Mouse (Mus musculus): ENCODE measurements around the gene Acot7. TPM values are rescaled to one million over a fixed set of nuclear protein-coding genes. Genes with fewer than 3 reads are reported as not detected.

Gene Acot7
- polyA plus RNA-seq, 1 experiment: 118 TPM

DNA sequence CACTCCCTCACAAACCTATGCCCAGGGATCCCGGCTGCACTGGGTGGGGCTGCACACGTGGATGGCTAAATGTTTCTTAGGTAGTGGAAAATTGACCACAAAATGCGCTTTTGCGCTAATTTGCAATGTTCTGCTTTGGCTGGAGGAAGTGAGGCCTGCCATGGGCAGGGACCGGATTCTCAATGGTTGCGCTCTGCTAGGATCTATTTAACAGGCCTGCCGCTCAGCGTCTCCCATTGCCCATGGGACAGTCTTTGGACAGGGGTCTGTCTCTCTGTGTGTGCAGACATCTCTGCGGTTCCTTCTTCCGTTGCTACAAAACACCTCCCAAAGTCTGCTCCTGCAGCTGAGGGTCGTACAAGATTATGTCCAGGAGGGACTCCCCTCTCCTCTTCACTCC is 113.1 kb downstream of the Acot7 start:
- 31% methylated on average over 11 of the region's 11 CpGs for WGBS
- no peak for DNase-seq
- no peak overlapping the region for H3K4me3 ChIP-seq (replicated peaks; ENCODE audit: extremely low read depth, low read depth, low read length)

DNA sequence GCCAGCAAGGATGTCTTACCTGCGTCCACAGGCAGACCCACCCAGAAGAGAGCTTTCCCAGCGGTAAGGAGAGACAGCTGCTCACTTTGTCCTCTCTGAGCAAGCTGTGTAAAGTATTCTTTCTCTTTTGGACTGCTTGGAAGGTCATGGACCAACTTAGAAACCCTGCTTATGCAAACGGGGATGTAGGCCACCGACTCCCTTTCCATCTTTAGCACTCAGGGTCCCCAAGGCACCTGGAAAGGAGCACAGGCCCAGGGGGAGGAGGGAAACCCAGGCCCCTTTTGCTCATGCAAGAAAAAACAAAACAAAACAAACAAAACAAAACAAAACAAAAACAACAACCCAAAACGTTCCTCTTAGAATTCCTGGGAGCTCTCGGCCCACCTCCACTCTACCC is 113.6 kb downstream of the Acot7 start, which contains the start of gene Hes3:
Hes3 (minus strand) TSS at position 101 of the 400 bp plus-strand sequence.
- DNase-seq: no peak
- Histone ChIP-seq H3K4me1 (ENCODE audit: control insufficient read depth, insufficient read depth, low read length) (peaks cover 2% of the 10 kb centered on the region; the same call in 1 of the 2 replicates), H3K4me3 (replicated peaks; ENCODE audit: extremely low read depth, low read depth, low read length) (no peak within 1 kb of the TSS)
- TF ChIP-seq POLR2A (IDR thresholded peaks at IDR 0.05; ENCODE audit: borderline replicate concordance, extremely low read depth, low read depth, low read length): no peak
- no peak for TF ChIP-seq CTCF (IDR thresholded peaks at IDR 0.05; ENCODE audit: insufficient read depth, low read length)
- 40% methylated on average over 6 of the region's 6 CpGs for WGBS

More for the DNA sequence above, 113.1 kb downstream of the Acot7 start:
- TF ChIP-seq CTCF (IDR thresholded peaks at IDR 0.05; ENCODE audit: insufficient read depth, low read length) (no peak), POLR2A (IDR thresholded peaks at IDR 0.05; ENCODE audit: borderline replicate concordance, extremely low read depth, low read depth, low read length) (no peak)
- no peaks in the 10 kb centered on the region for H3K4me1 ChIP-seq (ENCODE audit: control insufficient read depth, insufficient read depth, low read length)

DNA sequence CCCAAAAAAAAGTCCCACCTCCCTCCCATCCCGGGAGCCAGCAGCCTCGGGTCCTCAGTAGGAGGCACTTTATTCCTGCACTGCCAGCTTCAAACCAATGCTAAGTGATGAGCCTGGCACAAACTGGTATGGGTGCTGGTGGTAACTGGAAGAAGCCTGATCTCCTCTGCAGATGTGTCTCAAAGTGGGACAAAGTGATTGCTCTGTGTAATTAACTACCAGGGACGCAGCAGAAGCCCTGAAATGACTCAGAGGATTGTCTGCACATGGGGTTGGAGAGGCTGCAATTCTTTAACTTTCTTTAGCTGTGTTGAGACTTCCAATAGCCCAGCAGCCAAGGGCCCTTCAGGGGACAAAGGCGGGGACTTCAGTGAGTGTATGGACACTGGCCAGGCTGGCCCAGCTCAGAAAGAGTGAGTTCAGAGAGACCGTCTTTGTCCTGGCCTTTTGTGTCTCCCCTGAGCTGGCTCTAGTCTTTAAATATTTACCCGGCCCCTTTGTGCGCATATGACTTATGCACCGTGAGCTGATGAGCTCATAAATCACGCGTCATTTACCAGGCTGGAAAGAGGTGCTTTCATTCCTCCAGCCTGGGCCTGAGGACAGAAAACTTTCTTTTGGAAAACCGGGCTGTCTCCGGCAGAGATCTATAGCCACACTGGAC is 114.3 kb downstream of the Acot7 start:
- TF ChIP-seq POLR2A (IDR thresholded peaks at IDR 0.05; ENCODE audit: borderline replicate concordance, extremely low read depth, low read depth, low read length) (no peak), CTCF (IDR thresholded peaks at IDR 0.05; ENCODE audit: insufficient read depth, low read length) (no peak)
- H3K4me3 ChIP-seq (replicated peaks; ENCODE audit: extremely low read depth, low read depth, low read length): no peak overlapping the region
- H3K4me1 ChIP-seq (ENCODE audit: control insufficient read depth, insufficient read depth, low read length): peaks cover 2% of the 10 kb centered on the region; the same call in 1 of the 2 replicates
- 30% methylated on average over 12 of the region's 12 CpGs for WGBS
- DNase-seq: no peak

DNA sequence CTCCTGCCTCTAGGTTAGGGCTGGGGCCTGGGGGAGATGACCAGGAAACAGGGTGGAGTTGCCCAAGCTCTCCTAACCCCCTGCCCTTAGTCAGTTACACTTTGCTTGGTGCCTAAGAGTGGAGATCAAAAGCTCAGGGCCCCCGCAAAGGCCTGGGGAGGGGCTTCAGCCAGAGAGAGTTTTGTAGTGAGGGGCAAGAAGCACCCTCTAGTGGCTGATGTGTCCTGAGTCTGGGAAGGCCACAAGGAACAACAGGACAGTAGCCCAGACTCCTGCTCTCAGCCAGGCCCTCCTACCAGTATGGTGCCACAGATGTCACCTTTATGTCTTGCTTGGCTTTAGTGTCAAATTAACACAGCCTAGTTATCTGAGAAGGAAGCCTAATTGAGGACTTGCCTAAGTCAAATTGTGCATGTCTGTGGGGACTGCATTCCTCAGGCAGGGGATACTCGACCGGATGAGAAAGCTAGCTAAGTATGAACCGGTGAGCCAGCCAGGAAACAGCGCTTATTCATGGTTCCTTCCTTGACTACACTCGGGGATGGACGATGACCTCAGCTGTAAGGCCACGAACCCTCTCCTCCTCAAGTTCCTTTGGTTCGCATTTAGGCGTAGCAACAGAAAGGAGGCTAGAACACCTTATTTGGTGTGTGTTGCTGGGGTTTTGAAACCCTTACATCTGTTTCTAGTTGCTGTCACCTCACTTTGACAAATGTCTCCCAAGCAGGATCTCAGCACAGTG is 116.4 kb downstream of the Acot7 start:
- Histone ChIP-seq H3K4me1 (ENCODE audit: control insufficient read depth, insufficient read depth, low read length) (peaks cover 7% of the 10 kb centered on the region; the same call in 1 of the 2 replicates), H3K4me3 (replicated peaks; ENCODE audit: extremely low read depth, low read depth, low read length) (no peak overlapping the region)
- 33% methylated on average over 10 of the region's 10 CpGs for WGBS
- no peak for TF ChIP-seq POLR2A (IDR thresholded peaks at IDR 0.05; ENCODE audit: borderline replicate concordance, extremely low read depth, low read depth, low read length)
- TF ChIP-seq CTCF (IDR thresholded peaks at IDR 0.05; ENCODE audit: insufficient read depth, low read length): 0 out of 2 replicates have a peak, but pooled peaks have one; percentile 2
- DNase-seq: no peak

DNA sequence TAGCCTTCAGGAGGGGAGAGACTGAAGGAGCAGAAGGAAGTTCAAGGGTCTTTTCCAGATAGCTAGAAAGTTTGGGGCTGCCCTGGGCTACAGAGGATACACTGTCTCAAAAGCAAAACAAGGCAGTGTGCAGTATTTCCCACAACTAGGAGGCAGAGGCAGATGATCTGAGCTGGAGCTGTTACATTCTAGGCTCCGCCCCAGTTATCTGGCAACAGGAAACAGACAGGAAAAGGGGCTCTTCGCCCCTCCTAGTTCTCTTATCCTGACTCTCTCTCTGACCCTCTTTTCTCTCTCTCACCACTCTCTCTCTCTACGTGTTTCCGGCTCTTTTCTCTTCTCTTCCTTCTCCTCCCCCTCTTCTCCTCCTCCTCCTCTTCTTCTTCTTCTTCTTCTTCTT is 118.0 kb downstream of the Acot7 start:
- WGBS: 17% methylated on average over 4 of the region's 4 CpGs
- no peak overlapping the region for H3K4me3 ChIP-seq (replicated peaks; ENCODE audit: extremely low read depth, low read depth, low read length)
- no peak for DNase-seq
- peaks cover 7% of the 10 kb centered on the region; the same call in 1 of the 2 replicates for H3K4me1 ChIP-seq (ENCODE audit: control insufficient read depth, insufficient read depth, low read length)
- TF ChIP-seq POLR2A (IDR thresholded peaks at IDR 0.05; ENCODE audit: borderline replicate concordance, extremely low read depth, low read depth, low read length): no peak
- TF ChIP-seq CTCF (IDR thresholded peaks at IDR 0.05; ENCODE audit: insufficient read depth, low read length): no peak

DNA sequence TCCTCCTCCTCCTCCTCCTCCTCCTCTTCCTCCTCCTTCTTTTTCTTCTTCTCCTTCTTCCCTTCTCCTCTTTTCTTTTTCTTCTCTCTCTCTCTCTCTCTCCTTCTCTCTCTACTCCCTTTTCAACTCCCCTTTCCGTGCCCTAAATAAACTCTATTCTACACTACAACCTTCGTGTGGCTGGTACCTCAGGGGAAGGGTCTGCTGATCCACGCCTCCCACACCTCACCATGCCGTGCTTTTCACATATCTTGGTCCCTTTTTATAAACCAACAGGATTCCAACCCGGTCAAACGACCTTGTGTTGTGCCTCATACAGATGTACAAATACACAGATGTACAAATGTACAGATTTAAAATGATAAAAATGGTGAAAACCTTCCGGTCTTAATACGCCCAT is 118.4 kb downstream of the Acot7 start:
- WGBS: 4% methylated on average over 8 of the region's 8 CpGs
- Histone ChIP-seq H3K4me3 (replicated peaks; ENCODE audit: extremely low read depth, low read depth, low read length) (peak overlapping the region; percentile 67), H3K4me1 (ENCODE audit: control insufficient read depth, insufficient read depth, low read length) (peaks cover 7% of the 10 kb centered on the region; the same call in 1 of the 2 replicates)
- no peak for DNase-seq
- TF ChIP-seq CTCF (IDR thresholded peaks at IDR 0.05; ENCODE audit: insufficient read depth, low read length) (no peak), POLR2A (IDR thresholded peaks at IDR 0.05; ENCODE audit: borderline replicate concordance, extremely low read depth, low read depth, low read length) (no peak)

DNA sequence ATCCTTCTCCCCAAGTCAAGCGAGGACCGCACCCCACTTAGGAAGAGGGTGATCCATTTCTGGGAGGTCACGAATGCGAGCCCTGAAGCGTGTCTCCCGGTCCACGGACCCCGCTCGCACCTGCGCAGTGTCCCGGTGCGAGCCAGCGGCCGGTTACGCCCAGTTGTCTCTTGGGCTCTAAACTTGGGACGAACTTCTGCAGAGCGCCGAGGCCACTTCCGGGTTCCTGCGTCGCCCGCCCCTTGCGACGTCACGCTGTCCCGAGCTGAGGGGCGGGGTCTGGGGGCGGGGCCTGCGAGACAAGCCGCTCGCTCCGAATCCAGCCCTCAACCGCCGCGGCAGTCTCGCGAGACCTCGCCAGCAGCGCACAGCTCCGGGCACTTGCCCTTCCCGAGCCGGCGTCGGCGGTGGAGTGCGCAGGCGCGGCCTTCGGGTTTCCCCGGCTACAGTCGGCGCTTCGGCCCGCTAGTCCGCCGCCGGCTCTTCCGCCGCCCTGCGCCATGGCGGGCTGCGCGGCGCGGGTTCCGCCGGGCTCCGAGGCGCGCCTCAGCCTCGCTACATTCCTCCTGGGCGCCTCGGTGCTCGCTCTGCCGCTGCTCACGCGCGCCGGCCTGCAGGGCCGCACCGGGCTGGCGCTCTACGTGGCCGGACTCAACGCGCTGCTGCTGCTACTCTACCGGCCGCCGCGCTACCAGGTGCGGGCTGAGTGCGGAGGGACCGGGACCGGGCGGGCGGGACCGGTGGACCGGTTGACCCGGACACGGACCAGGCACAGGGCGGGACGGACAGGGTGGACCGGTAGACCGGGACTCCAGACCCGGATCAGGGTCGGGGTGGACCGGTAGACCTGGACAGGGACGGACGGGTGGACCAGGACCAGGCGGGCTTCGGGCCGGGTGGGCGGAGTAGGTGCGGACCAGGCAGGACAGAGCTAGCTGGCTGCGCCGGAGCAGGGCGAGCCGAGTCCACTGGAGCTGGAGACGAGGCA is 119.2 kb downstream of the Acot7 start, which contains the start of gene Icmt:
Icmt (plus strand) TSS at position 354 of the 988 bp plus-strand sequence.
- Histone ChIP-seq H3K4me3 (replicated peaks; ENCODE audit: extremely low read depth, low read depth, low read length) (peak within 1 kb of the TSS; percentile 81), H3K4me1 (ENCODE audit: control insufficient read depth, insufficient read depth, low read length) (peaks cover 7% of the 10 kb centered on the region; the same call in 1 of the 2 replicates)
- WGBS: under 1% methylated on average over 117 of the region's 119 CpGs
- TF ChIP-seq POLR2A (IDR thresholded peaks at IDR 0.05; ENCODE audit: borderline replicate concordance, extremely low read depth, low read depth, low read length): peak; percentile 79; the same call in 1 of the 2 replicates
- TF ChIP-seq CTCF (IDR thresholded peaks at IDR 0.05; ENCODE audit: insufficient read depth, low read length): no peak
- DNase-seq: peak; percentile 99

DNA sequence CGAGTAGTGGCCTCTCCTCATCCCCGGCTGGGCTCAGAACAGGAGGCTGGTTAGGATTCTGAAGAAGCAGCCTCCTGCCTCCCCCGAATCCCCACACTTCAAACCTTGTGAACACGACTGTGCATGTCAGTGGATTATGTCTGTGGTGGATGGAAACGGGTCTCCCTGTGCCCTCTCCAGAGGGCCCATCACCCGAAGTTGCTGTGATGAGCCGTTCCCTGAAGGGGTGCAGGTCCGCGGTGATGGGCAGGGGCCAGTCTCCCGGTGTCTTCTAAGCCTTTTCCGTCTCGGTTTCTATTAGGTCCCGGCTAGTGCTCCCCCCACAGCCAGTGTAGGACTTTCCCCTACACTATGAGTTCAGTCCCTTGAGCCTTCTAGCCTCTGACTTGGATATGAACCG is 120.9 kb downstream of the Acot7 start:
- no peak for TF ChIP-seq CTCF (IDR thresholded peaks at IDR 0.05; ENCODE audit: insufficient read depth, low read length)
- no peak for TF ChIP-seq POLR2A (IDR thresholded peaks at IDR 0.05; ENCODE audit: borderline replicate concordance, extremely low read depth, low read depth, low read length)
- no peak overlapping the region for H3K4me3 ChIP-seq (replicated peaks; ENCODE audit: extremely low read depth, low read depth, low read length)
- 86% methylated on average over 14 of the region's 14 CpGs for WGBS
- no peak for DNase-seq
- peaks cover 7% of the 10 kb centered on the region; the same call in 1 of the 2 replicates for H3K4me1 ChIP-seq (ENCODE audit: control insufficient read depth, insufficient read depth, low read length)

Data from lung, adult 2 months (tissue).